Mouse (Mus musculus) adrenal gland, adult 8-10 months (tissue): ENCODE results near the gene Draxin. TPM values are rescaled to one million over a fixed set of nuclear protein-coding genes. Genes with fewer than 3 reads are reported as not detected.
"Not testable (repeated sequence)": the region's sequence is repeated elsewhere in the genome, so short reads cannot be mapped to it uniquely, and the experiment has no call there.

Experiments used
- DNase-seq: peaks from one replicate; pipeline ENCODE4 v3.0.0; 2022
- total RNA-seq, 4 experiments: library from RNA; stranded (reverse); gene quantifications; 2 replicates each; pipeline ENCODE4 v1.2.4; 2022

Draxin gene
- under 1 TPM; 0.06 to 0.15 (median 0.12) TPM for total RNA-seq

- DNase-seq = no peak
Observed at GRCm38 (mm10) chr4:148130561-148131413, at the start of gene Draxin. Gene Draxin (minus strand): TSS chr4:148130698.

- DNase-seq = no peak
Observed at GRCm38 (mm10) chr4:148177716-148178115, 47.2 kb upstream of the Draxin start.

GRCm38 (mm10) chr4:148176603-148177002 lies 46.1 kb upstream of the Draxin start:
- not testable (repeated sequence) for DNase-seq

DNA sequence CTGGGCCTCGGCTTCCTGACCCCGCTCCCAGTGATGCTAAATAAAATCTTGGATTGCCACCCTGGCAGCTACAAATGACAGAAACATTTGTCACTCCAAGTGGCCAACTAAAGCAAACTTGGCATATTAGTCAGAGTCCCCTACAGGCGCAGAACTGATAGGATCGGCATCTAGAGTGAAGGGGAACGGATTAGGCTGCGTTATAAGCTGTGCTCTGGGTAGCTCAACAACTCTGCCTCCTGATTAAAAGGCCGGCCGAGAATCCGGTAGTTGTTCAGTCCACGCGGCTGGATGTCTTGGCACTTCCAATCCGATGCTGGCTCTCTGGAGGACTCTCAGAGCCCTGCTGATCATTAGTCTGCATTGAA lies 44.0 kb upstream of the Draxin start:
- no peak for DNase-seq

DNA sequence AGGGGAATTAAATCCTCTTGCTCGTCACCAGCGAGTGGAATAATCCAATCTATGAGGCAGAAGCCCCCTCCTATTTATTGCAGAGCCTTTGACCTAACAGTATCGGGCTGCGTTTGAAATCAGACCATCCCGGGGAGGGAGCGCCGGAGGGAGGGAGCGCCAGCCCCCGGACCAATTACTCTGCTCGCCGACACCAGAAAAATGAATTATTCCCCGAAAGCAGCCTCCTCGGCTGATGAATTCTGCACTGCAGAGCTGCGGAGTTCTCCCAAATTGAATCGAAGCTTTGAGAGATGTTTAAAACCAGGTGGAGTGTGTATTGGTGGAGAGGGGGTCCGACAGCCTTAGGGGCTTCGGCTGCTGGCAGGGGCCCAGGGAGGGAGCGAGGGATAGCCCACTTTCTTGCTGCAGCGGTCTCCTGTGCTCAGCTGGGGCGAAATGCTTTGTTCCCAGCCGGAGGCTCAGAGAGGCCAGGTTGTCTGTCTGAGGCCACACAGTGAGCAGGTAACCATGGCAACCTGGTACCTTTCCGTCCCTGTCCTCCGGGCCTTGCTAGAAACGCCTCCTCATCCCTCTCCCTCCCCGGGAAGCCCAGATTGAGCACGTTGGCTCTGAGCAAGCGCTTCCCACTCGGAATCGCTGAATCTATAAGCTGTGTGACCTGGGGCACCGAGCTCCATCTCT lies 43.5 kb upstream of the Draxin start:
- no peak for DNase-seq

DNA sequence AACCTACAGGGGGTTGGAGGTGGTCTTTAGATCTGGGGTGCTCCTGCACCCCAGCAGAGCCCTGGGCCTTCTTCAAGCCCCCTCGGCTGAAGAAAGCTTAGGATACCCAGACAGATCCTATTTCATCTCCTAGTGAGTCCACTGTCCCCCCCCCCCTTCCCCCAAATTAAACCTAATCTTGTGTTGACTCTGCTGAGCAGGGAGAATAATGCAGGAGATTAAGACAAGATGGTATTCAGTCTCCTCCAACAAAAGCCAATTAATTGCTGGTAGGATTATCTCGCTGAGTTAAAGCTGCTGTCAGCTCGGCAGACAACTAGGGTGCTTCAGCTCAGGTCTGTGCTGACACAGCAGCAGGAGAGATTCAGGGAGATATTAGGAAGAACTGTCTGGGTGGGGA lies 40.8 kb upstream of the Draxin start:
- no peak for DNase-seq

DNA sequence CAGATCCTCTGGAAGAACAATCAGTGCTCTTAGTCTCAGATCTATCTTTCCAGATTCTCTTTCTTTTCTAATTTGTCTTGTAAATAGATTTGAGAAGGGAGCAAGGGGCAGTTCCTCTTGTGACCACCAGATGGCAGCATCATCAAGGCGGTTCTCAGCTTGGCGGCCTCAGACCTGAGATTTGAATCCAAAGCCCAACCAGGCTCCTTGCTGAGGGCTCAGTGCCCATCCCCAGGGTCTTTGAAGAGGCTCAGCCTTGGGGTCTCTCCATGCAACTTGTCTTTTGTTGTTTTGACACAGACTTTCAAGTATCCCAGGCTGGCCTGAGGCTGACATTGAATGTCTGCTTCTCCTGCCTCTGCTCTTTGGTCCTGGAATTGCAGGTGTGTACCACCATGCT lies 40.3 kb upstream of the Draxin start:
- no peak for DNase-seq

DNA sequence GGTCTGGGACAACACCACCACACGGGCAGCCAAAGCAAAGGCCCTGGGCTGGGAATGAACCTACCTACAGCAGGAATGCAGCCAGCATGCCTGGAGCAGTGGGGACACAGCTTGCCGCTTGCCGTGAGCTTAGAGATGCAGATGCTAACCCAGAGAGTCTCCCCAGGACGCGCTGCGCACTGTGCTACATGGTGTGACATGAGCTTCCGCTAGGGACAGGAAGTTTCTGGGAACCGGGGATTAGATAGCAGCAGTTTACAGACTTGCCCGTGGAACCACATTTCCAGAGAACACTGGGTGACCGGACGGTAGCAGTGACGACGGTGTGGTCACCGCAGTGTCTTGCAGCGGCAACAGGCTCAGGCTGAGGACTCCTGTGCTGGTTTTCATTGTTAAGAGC lies 39.1 kb upstream of the Draxin start:
- DNase-seq = no peak

DNA sequence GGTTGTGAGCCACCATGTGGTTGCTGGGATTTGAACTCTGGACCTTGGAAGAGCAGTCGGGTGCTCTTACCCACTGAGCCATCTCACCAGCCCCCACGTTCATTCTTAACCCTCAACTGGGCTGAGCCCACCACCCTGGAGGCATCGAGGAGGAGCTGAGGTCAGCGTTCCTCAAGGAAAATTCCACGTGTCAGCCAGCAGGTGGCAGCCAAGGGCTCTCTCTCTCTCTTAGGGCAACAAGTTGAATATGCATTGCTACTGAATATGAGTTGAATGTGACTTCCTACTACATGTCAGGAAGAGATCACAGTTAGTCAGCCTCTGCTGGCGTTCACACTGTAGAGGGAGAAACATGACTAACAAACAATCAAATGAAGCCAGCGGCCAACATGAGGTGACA lies 37.8 kb upstream of the Draxin start:
- DNase-seq = no peak

DNA sequence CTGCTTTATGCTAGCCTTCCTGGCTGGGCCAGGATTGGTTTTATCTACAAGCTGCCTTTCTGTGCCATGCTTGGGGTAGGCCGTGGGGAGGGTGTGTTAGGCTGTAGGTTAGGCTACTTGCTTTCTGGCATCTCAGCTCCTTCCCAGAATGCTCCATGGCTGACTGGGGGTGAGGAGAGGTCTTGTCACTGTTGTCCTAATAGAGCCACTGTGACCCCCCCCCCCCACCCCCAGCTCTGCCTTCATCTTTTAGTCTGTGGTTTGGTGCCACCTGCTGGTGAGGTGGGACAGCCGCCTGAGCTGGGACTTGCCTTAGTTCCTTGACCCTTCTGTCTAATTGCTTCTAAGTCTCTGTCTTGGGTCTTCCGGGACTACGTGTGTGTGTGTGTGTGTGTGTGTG lies 36.5 kb upstream of the Draxin start:
- DNase-seq = no peak

DNA sequence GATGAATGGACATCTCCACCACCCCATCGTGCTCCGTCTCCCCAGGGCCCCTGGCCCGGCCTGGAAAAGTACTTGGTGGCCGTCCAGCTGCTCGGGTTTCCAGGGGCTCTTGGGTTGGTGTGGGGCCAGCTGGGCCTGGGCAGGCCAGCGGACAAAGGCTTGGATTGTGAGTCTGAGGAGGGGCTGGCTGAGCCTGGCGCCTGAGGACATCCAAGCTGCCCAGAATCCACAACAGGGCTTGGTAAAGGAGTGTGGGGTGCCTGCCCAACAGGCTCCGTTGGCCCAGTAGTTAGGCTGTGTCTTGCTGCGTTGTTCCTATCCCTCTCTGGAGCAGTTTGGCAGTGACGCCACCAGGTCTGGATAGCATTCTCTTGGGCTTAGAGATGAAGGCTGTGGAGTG lies 35.9 kb upstream of the Draxin start:
- DNase-seq = no peak

- DNase-seq = no peak
Observed at GRCm38 (mm10) chr4:148165551-148165950, 35.1 kb upstream of the Draxin start.

- DNase-seq = no peak
Observed at GRCm38 (mm10) chr4:148164461-148164860, 34.0 kb upstream of the Draxin start.

DNA sequence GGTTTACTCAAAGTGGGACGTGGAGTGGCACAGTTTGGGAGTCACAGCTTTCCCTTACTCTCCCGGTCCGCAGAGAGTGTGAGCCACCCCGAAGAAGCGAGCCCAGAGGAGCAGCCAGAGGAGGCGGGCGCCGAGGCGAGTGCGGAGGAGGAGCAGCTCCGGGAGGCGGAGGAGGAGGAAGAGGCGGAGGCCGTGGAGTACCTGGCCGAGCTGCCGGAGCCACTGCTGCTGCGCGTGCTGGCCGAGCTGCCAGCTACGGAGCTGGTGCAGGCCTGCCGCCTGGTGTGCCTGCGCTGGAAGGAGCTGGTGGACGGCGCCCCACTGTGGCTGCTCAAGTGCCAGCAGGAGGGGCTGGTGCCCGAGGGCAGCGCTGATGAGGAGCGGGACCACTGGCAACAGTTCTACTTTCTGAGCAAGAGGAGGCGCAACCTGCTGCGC lies 33.5 kb upstream of the Draxin start:
- DNase-seq = peak; percentile 78

- no peak for DNase-seq
Observed at GRCm38 (mm10) chr4:148160436-148161390, 30.2 kb upstream of the Draxin start, which contains the start of the genes Fbxo44 and Fbxo2. Gene Fbxo44 (minus strand): TSS chr4:148160482. Gene Fbxo2 (plus strand): TSS chr4:148160621.

DNA sequence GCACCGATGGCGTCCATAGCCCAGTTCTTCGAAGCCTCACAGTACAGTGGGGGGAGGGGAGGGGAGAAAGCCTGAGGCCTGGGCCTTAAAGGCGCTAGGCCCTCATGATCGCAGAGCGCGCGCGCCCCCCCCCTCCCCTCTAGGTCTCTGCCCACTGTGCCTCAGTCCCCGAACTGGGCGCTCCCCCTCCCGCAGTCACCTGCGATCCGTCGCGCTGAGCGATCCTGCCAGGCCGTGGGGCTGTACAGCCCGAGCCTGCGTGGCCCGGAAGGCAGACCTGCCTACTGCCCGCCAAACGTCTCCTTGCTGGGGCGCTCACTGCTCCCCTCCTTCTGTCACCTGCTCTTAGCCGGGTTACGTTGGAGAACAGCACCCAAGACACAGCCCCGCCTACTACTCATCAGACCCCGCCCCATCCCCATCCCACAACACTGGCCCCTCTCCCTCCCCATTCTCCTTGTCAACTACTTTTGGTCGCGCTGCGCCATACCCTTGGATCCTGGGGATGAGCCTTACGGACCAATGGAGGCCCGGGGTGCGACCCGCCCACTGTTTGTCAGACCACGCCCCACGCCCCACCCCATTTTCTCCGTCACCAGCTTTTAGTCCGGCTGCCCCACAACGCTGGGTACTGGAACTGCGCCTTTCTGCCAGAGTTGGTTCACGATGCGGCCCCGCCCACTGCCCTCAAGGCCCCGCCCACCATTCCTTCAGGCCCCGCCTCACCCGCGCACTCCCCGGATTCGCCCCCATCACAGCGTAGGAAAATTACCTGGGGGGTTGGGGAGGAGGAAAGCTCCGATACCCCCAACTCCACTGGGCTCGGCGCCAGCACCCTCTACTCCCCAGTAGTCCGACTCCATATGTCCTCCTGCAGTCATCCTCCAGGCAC lies 29.3 kb upstream of the Draxin start:
- DNase-seq = peak; percentile 97

DNA sequence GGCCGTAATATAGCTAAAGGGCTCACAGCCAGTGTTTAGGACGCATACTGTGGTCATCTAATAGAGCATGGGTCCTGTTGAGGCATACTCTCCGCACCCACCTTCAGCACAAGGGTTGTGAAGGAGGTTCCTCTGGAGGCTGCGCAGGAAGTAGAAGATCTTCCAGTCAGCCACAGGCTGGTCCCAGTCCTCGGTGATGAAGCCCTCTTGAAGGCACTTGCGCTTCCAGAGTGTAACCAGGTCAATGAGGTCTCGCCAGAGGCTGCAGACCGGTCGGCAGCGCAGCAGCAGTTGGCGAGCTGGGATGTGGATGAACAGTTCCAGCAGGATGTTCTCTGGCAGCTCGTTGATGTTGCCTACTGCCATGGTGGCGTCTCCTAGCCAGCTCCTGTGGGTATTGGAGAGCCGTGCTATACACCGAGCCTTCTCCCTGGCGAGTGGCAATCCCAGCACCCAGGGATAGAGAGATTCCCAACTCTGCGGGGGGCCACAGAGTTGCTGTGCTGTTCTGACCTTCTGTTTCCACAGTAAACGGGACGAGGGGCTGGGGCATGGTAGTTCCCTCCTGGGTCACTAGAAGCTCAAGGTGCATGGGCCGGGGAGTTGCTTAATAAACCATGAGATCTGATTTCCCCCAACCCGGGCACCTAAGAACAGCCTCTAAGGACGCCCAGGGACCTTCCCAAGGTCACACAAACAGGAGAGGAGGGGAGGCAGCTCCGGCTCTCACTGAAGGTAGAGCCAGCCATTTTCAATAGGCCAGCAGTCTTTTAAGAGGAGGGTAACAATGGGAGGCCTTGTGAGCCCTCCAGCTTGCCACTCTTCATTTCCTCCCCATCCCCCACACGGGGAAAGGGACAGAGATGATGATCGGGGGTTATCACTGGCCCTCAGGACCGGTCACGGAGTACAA lies 28.2 kb upstream of the Draxin start:
- DNase-seq = no peak

- no peak for DNase-seq
Observed at GRCm38 (mm10) chr4:148154982-148155381, 24.5 kb upstream of the Draxin start.

- no peak for DNase-seq
Observed at GRCm38 (mm10) chr4:148154006-148154405, 23.5 kb upstream of the Draxin start.

DNA sequence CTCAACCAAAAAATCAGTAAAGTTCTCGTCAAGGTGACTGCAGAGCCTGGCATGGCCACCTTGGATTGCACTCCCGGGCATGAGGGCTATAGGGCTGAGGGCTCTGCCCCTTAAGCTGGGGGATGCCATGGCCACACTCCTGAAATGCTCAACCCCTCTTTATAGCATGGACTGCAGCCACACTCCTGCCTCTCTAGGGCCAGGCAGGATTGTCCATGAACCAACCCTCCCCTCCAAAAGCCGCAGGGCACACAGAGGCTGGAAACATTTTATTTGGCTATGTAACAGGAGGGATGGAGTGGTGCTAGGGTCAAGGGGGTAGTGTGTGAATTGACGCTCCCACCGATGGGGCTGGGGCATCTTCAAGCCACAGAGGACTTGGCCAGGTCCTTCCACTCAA lies 22.0 kb upstream of the Draxin start:
- DNase-seq = no peak
